Mouse (Mus musculus): ENCODE data around the gene Tmem209. TPM values are rescaled to one million over a fixed set of nuclear protein-coding genes. Genes with fewer than 3 reads are reported as not detected.

The Tmem209 gene
- polyA plus RNA-seq, 1 experiment from 2014 or later = 21.1 TPM

DNA sequence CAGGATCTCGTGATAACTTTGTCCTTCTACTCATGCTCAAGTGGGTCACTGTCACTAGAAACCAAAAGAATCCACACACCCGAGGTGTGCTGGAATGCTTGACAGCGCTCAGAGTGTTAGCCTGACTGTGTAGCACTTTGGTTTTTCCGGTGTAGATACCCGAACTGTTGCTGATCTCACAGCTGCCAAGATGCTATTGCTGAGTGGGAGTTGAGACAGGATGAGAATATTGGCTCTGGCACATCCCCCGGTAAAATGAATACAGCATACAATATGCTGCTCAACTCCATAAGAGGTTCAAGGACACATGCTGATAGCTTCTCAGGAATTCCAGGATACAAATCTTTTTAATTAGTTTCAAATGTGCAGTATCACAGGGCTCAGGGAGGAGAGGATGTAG is 19.2 kb upstream of the Tmem209 start:
- WGBS = 72% methylated on average over 6 of the region's 6 CpGs
- Histone ChIP-seq H3K9me3 (replicated peaks) (no peaks in the 10 kb centered on the region), H3K4me2 (no peak overlapping the region), H3K4me3 (replicated peaks) (no peak overlapping the region), H3K36me3 (no peaks in the 10 kb centered on the region), H3K27me3 (replicated peaks) (no peaks in the 10 kb centered on the region), H3K9ac (replicated peaks) (no peak overlapping the region), H3K27ac (replicated peaks) (no peak overlapping the region), H3K4me1 (peaks cover 31% of the 10 kb centered on the region)
- ATAC-seq (ENCODE audit: low FRiP score) = no peak

DNA sequence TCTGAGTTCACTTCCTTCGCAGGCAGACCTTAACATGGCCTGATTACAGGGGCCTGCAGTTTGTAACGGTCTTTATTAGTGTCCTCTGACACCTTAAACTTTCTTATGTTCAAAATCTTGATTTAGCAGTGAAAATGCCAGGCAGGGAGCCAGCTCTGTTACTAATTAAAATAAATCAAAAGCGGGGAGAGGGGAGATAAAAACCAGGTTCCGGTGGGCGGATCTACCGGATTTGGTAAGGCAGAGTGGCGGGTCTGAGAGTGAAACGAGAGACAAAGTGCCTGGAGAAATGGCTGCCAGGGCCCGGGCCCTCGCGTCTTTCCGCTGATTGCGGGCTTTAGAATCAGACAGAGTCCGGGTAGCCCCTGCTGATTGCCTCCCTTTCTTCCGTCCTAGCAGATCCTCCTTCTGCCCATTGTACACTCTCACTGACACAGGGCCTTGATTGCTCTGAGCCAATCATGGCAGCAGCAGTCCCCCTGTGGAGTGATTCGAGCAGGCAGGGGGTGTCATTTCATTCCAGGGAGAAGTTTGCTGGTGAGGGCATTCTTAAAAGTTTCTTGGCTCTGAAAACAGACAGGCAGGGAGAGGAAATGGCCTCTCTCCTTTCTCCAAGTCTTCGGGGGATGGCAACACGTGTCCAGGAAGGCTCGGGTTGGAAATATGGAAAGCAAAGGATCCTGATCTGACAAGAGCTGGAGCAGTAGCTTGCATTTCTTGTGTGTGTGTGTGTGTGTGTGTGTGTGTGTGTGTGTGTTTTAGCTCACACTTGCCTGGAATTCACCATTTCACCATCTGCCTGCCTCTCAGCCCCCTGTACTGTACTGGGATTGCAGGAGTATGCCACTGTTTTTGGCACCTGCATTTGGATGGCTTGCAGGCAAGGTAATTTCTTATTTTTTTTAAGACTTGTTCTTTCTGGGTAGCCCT is 17.3 kb upstream of the Tmem209 start:
- Histone ChIP-seq H3K4me3 (replicated peaks) (peak overlapping the region; percentile 17; the same call in 1 of the 2 replicates), H3K27me3 (replicated peaks) (no peaks in the 10 kb centered on the region), H3K9me3 (replicated peaks) (no peaks in the 10 kb centered on the region), H3K9ac (replicated peaks) (peak overlapping the region; percentile 46), H3K36me3 (no peaks in the 10 kb centered on the region), H3K27ac (replicated peaks) (peak overlapping the region; percentile 73), H3K4me1 (peaks cover 31% of the 10 kb centered on the region), H3K4me2 (peak overlapping the region; percentile 49)
- WGBS = 8% methylated on average over 19 of the region's 19 CpGs
- peak; percentile 50; the same call in 1 of the 2 replicates for ATAC-seq (ENCODE audit: low FRiP score)

DNA sequence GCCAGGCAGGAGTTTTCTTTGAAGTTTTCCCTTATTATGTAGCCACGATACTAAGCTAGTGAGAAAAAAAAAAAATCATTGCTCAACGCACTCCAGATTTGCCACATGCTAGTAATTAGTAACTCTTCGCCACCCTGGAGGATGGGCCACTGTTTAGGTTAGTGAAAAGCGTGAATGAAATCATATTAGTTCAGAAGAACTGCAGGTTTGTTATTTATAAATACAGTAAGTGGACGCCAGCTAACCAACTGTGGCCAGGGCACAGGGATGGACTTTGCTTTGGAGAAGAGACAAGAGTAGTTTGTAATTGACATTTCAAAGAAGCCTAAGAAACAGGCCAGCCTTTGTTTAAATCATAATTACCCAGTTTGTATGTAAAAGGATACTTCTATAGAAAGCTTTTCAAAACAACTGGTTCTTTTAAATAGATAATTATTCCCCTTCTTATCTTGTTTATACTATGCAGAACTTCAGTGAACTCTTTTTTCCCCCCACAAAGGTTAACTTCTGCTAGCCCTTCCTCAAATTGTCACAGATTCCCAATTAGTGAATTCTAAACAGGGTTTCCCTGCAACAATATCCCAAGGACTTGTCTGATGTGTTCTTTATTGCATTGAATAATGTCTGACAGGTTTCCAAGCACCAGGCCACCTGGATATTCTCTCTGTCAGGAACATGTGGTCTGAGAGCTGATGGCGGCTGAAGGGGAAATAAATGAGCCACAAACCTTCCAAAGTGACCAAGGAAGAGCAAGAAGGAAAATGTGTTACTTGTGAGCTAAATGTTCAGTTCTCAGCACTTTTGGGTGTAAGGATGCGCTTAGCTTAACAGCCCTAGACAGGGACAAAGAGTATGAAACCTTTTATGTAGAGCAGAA is 16.1 kb upstream of the Tmem209 start:
- WGBS = 57% methylated on average over 7 of the region's 7 CpGs
- Histone ChIP-seq H3K4me3 (replicated peaks) (no peak overlapping the region), H3K9me3 (replicated peaks) (no peaks in the 10 kb centered on the region), H3K4me1 (peaks cover 31% of the 10 kb centered on the region), H3K36me3 (no peaks in the 10 kb centered on the region), H3K27me3 (replicated peaks) (no peaks in the 10 kb centered on the region), H3K4me2 (no peak overlapping the region), H3K9ac (replicated peaks) (no peak overlapping the region), H3K27ac (replicated peaks) (no peak overlapping the region)
- ATAC-seq (ENCODE audit: low FRiP score) = no peak

DNA sequence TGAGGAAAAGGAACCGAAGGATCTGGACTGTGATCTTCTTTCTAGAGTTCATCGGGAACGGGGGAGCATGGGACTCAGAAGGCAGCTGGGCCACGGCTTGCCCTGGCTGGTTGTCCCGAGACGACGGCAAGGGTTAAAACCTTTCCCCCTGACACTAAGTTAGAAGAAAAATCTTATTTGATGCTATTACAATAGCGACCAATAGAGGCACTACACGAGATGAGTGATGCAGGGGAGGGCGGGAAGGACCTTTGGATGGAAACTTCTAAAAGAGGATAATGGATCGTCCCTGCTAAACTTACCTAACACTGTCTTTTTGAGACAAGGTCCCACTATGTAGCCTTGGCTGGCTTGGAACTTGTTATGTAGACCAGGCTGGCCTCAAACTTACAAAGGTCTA is 10.8 kb upstream of the Tmem209 start:
- Histone ChIP-seq H3K27ac (replicated peaks) (no peak overlapping the region), H3K4me2 (no peak overlapping the region), H3K4me1 (peaks cover 2% of the 10 kb centered on the region; the same call in 1 of the 2 replicates), H3K9me3 (replicated peaks) (no peaks in the 10 kb centered on the region), H3K4me3 (replicated peaks) (no peak overlapping the region), H3K27me3 (replicated peaks) (no peaks in the 10 kb centered on the region), H3K36me3 (no peaks in the 10 kb centered on the region), H3K9ac (replicated peaks) (no peak overlapping the region)
- ATAC-seq (ENCODE audit: low FRiP score) = no peak
- WGBS = 70% methylated on average over 11 of the region's 11 CpGs

DNA sequence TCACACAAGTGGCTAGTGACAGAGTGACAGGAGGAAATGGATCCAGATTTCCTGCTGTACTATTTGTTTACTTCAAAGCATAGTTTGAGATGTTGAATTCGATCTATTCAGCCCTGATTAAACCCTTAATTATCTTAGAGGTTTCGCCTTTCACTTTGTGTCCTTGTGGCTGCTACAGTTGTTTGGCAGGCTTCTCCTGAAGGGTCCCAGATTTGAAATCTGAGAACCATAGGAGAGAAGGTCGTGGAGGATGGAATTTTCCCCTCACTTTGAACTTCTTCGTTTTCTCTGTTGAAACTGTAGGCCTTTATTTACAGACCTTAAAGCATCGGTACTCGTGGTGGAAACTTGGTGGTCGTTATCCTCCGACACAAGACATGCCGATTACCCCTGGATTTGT is 4.7 kb upstream of the Tmem209 start:
- no peak overlapping the region for H3K4me3 ChIP-seq (replicated peaks)
- H3K4me2 ChIP-seq = no peak overlapping the region
- 40% methylated on average over 9 of the region's 9 CpGs for WGBS
- H3K27ac ChIP-seq (replicated peaks) = no peak overlapping the region
- ATAC-seq (ENCODE audit: low FRiP score) = no peak
- no peak overlapping the region for H3K9ac ChIP-seq (replicated peaks)
- H3K9me3 ChIP-seq (replicated peaks) = no peaks in the 10 kb centered on the region
- peaks cover 7% of the 10 kb centered on the region for H3K4me1 ChIP-seq
- no peaks in the 10 kb centered on the region for H3K36me3 ChIP-seq
- H3K27me3 ChIP-seq (replicated peaks) = no peaks in the 10 kb centered on the region

DNA sequence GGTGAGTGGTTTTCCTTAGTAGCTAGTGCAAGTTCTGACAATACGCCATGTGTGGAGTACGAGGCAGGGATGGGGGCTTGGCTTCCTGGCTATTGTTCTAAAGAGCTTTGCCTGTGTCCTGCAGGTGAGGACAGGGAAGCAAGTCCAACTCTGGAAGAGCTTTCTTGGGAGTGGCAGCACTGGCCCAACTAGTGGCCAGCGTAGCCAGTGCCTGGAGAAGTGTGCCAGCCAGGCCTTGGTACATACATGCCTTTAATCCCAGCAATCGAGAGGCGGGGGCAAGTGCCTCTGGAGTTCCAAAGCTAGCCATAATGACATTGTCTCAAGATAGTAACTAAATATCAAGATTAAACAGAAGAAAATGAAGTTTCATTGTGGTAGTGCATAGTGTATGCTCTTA is 708 bp upstream of the Tmem209 start:
- peak overlapping the region; percentile 72 for H3K4me2 ChIP-seq
- H3K4me3 ChIP-seq (replicated peaks) = peak overlapping the region; percentile 58
- no peaks in the 10 kb centered on the region for H3K27me3 ChIP-seq (replicated peaks)
- peaks cover 7% of the 10 kb centered on the region for H3K4me1 ChIP-seq
- H3K9me3 ChIP-seq (replicated peaks) = no peaks in the 10 kb centered on the region
- peak overlapping the region; percentile 38; the same call in 1 of the 2 replicates for H3K9ac ChIP-seq (replicated peaks)
- H3K36me3 ChIP-seq = peaks cover 4% of the 10 kb centered on the region; the same call in 1 of the 2 replicates
- WGBS = 66% methylated on average over 5 of the region's 5 CpGs
- peak; percentile 37 for ATAC-seq (ENCODE audit: low FRiP score)
- H3K27ac ChIP-seq (replicated peaks) = peak overlapping the region; percentile 96

DNA sequence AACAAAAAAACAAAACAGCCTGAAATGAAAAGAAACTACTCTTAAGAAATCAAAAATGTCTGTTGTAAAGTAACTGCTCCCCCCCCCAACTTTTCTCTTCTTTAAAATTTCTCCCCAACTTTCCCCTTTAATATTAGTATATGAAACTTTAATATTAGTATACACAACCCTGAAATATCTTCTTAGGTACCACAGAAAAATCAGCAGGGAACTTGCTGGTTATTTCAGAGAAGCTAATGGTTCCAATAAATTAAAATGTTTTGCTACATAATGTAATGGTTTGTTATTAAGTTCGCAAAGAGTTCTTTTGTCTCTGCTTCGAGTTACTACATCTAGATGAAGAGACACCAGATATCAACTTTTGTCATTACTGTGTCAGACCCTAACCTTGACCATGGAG is 759 bp downstream of the Tmem209 start:
- Histone ChIP-seq H3K4me1 (peaks cover 7% of the 10 kb centered on the region), H3K27me3 (replicated peaks) (no peaks in the 10 kb centered on the region), H3K9me3 (replicated peaks) (no peaks in the 10 kb centered on the region), H3K4me3 (replicated peaks) (peak overlapping the region; percentile 58), H3K36me3 (peaks cover 4% of the 10 kb centered on the region; the same call in 1 of the 2 replicates), H3K4me2 (peak overlapping the region; percentile 72), H3K9ac (replicated peaks) (peak overlapping the region; percentile 68), H3K27ac (replicated peaks) (peak overlapping the region; percentile 96)
- 3% methylated on average over 2 of the region's 2 CpGs for WGBS
- no peak for ATAC-seq (ENCODE audit: low FRiP score)

DNA sequence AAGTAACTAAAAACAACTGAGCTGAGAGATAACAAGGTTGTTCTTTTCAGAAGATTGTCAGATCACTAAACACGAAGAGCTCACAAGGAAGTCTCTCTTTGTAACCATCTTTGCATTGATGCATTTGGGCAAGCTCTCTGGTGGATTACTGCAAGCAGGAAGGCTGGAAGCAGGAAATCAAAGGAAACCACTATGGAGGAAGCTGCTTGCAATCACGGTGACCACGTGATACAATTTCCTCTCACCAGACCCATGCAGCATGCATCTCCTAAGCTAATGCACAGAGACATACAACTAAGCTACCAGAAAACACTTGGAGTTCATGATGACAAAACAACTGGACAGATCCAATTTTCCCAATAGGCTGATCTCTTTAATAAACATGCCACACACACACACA is 10.5 kb downstream of the Tmem209 start:
- WGBS = 94% methylated on average over 3 of the region's 3 CpGs
- Histone ChIP-seq H3K4me3 (replicated peaks) (no peak overlapping the region), H3K4me2 (no peak overlapping the region), H3K36me3 (peaks cover 18% of the 10 kb centered on the region), H3K27ac (replicated peaks) (no peak overlapping the region), H3K9me3 (replicated peaks) (no peaks in the 10 kb centered on the region), H3K27me3 (replicated peaks) (no peaks in the 10 kb centered on the region), H3K9ac (replicated peaks) (no peak overlapping the region), H3K4me1 (no peaks in the 10 kb centered on the region)
- ATAC-seq (ENCODE audit: low FRiP score) = no peak

DNA sequence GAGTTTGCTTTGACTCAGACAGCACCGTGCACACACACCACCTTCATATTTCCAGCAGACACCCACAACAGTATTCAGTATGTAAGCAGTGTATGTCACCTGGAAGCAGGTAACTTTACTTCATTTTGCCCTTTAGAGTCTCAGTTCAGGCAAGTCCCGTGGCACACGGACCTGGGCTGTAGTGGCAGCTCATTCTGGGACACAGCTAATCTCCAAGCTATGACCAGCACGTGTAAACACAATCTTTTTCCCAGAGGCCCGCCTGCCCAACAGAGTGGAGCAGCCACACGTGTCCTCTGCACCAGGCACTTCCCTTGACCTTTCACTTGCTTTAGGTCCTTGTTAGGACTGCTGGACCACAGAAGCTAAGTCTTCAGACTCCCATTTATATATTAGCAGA is 23.1 kb downstream of the Tmem209 start:
- H3K4me1 ChIP-seq = no peaks in the 10 kb centered on the region
- H3K27ac ChIP-seq (replicated peaks) = no peak overlapping the region
- no peak overlapping the region for H3K4me2 ChIP-seq
- no peak overlapping the region for H3K4me3 ChIP-seq (replicated peaks)
- WGBS = 91% methylated on average over 6 of the region's 6 CpGs
- H3K9ac ChIP-seq (replicated peaks) = no peak overlapping the region
- H3K36me3 ChIP-seq = peaks cover 49% of the 10 kb centered on the region
- no peaks in the 10 kb centered on the region for H3K27me3 ChIP-seq (replicated peaks)
- H3K9me3 ChIP-seq (replicated peaks) = no peaks in the 10 kb centered on the region
- ATAC-seq (ENCODE audit: low FRiP score) = no peak

DNA sequence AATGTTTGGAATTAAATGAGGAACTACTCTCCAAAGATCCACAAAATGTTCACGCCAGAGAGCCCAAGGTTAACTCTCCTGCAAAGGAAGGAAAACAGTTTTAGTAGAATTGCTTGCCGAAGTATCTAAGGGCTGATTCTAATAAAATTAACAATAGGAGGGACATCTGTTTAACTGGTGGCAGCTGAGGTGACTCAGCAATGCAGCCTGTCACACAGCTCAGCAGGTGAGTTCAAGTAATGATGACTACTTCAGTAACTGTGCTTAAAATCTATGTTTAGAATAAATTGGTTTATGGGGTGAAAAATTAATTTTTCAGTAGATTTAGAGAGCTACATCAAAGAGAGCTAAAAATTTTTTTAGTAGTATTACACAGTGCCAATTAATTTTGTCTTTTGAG is 26.7 kb downstream of the Tmem209 start:
- Histone ChIP-seq H3K36me3 (peaks cover 33% of the 10 kb centered on the region), H3K27ac (replicated peaks) (no peak overlapping the region; the same call in 1 of the 2 replicates), H3K9ac (replicated peaks) (no peak overlapping the region), H3K4me3 (replicated peaks) (no peak overlapping the region), H3K27me3 (replicated peaks) (no peaks in the 10 kb centered on the region), H3K4me2 (no peak overlapping the region), H3K9me3 (replicated peaks) (no peaks in the 10 kb centered on the region), H3K4me1 (0 out of 2 replicates have a peak, but pooled peaks cover 5% of the 10 kb centered on the region)
- 80% methylated on average over 2 of the region's 2 CpGs for WGBS
- no peak for ATAC-seq (ENCODE audit: low FRiP score)

DNA sequence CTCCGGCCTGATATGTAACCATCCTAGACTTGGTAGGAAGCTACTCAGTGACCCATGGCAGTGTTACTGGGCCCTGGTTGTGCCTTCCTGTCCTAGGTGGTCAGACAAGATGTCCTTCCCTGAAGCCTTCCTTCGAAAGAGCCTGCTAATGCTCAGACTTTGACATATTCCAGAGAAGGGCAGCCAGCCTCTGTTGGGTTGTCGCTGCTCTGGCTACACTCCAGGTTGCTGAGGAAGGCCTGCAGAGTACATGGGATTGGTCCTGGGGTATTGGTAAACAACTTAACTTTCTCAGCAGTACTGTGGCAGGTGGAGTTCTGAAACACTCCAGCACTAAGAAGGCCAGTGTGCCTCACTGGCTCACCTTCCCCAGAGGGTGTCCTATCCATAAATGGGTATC is 30.2 kb downstream of the Tmem209 start:
- Histone ChIP-seq H3K4me3 (replicated peaks) (no peak overlapping the region), H3K27ac (replicated peaks) (no peak overlapping the region), H3K36me3 (peaks cover 8% of the 10 kb centered on the region; the same call in 1 of the 2 replicates), H3K9me3 (replicated peaks) (no peaks in the 10 kb centered on the region), H3K9ac (replicated peaks) (no peak overlapping the region), H3K4me1 (0 out of 2 replicates have a peak, but pooled peaks cover 5% of the 10 kb centered on the region), H3K27me3 (replicated peaks) (no peaks in the 10 kb centered on the region), H3K4me2 (no peak overlapping the region)
- no peak for ATAC-seq (ENCODE audit: low FRiP score)
- WGBS = 92% methylated on average over 3 of the region's 3 CpGs

Measured in neural tube, embryonic 15.5 days (tissue).